Mouse (Mus musculus) thymus, adult 2 months (tissue): ENCODE data around the gene Cpd.

Source experiments
- CTCF ChIP-seq: fragments of 200-500 bp; IDR thresholded peaks from 2 replicates; pipeline ENCODE4 v1.5.1; 2012; ENCODE audit warnings: mild to moderate bottlenecking, control low read depth, low read length, moderate library complexity, borderline replicate concordance; ENCODE audit not compliant: control insufficient read depth, poor library complexity, insufficient read depth; ENCODE audit errors: extremely low read depth
- POLR2A ChIP-seq: fragments of 200-500 bp; IDR thresholded peaks from 2 replicates; pipeline ENCODE4 v1.6.1; 2012; ENCODE audit warnings: mild to moderate bottlenecking, low read length, control low read depth, moderate library complexity; ENCODE audit not compliant: control insufficient read depth, poor library complexity, insufficient read depth; ENCODE audit errors: extremely low read depth

- TF ChIP-seq CTCF (no peak), POLR2A (no peak)
These were observed 42.7 kb upstream of the Cpd start for GRCm38 (mm10) chr11:76889339-76890164.
